ENCODE assay signal across 7 mouse cellular contexts in genomic region chr16:92695981-92696380, GRCm38 (mm10).
DNase-seq lines count a peak whose midpoint lies in the region; ATAC-seq and TF ChIP-seq lines count a peak whose summit lies in the region.

No protein-coding gene starts in this region.

- H3K9ac ChIP-seq in lung, embryonic 15.5 days = peak overlapping the region; percentile 54
- no peak overlapping the region for H3K9ac ChIP-seq in hindbrain, postnatal 0 days (replicated peaks; ENCODE audit: low read length)
- H3K9ac ChIP-seq in neural tube, embryonic 13.5 days = peak overlapping the region; percentile 61; the same call in 1 of the 2 replicates

- no peak for ATAC-seq in lung, embryonic 15.5 days (ENCODE audit: borderline replicate concordance, extremely low read depth, low FRiP score, low TSS enrichment)
- no peak for ATAC-seq in hindbrain, postnatal 0 days
- no peak for ATAC-seq in neural tube, embryonic 13.5 days (ENCODE audit: low read depth)
- ATAC-seq in granulocyte monocyte progenitor cell, adult 5-6 weeks (replicated peaks; ENCODE audit: poor library complexity, severe bottlenecking) = no peak

- H3K27me3 ChIP-seq in lung, embryonic 15.5 days = peaks cover 39% of the 10 kb centered on the region
- peaks cover 88% of the 10 kb centered on the region for H3K27me3 ChIP-seq in hindbrain, postnatal 0 days (ENCODE audit: insufficient read depth, low read length)
- peaks cover 98% of the 10 kb centered on the region for H3K27me3 ChIP-seq in neural tube, embryonic 13.5 days

- TF ChIP-seq POLR2A in embryonic fibroblast, embryonic 13.5 days (IDR thresholded peaks at IDR 0.05; ENCODE audit: low read depth, low read length) = peak; percentile 22; the same call in 1 of the 2 replicates

- H3K9me3 ChIP-seq in lung, embryonic 15.5 days = no peaks in the 10 kb centered on the region
- H3K9me3 ChIP-seq in hindbrain, postnatal 0 days (ENCODE audit: low read length) = no peaks in the 10 kb centered on the region
- H3K9me3 ChIP-seq in neural tube, embryonic 13.5 days = no peaks in the 10 kb centered on the region

- no peaks in the 10 kb centered on the region for H3K36me3 ChIP-seq in lung, embryonic 15.5 days
- H3K36me3 ChIP-seq in hindbrain, postnatal 0 days (ENCODE audit: insufficient read depth, low read length) = no peaks in the 10 kb centered on the region
- no peaks in the 10 kb centered on the region for H3K36me3 ChIP-seq in neural tube, embryonic 13.5 days

- no peak for TF ChIP-seq CTCF in embryonic fibroblast, embryonic 13.5 days (IDR thresholded peaks at IDR 0.05; ENCODE audit: borderline replicate concordance, insufficient read depth, low read length)
- no peak for TF ChIP-seq CTCF in hindbrain, postnatal 0 days (IDR thresholded peaks at IDR 0.05; ENCODE audit: low read depth)

- no peak for DNase-seq in lung, postnatal 14 days
- DNase-seq in hindbrain, postnatal 0 days (ENCODE audit: low spot score) = no peak
- DNase-seq in thymus, adult 18-20 months = no peak

- peak overlapping the region; percentile 58 for H3K4me3 ChIP-seq in lung, embryonic 15.5 days
- H3K4me3 ChIP-seq in embryonic fibroblast, embryonic 13.5 days (ENCODE audit: insufficient read depth, low read length) = peak overlapping the region; percentile 60
- peak overlapping the region; percentile 23; the same call in 1 of the 2 replicates for H3K4me3 ChIP-seq in hindbrain, postnatal 0 days (ENCODE audit: low read length)
- peak overlapping the region; percentile 50 for H3K4me3 ChIP-seq in neural tube, embryonic 13.5 days

- H3K4me2 ChIP-seq in lung, embryonic 15.5 days = peak overlapping the region; percentile 88
- H3K4me2 ChIP-seq in hindbrain, postnatal 0 days (ENCODE audit: low read depth, low read length) = 0 out of 2 replicates have a peak overlapping the region, but pooled peaks have one; percentile 31
- H3K4me2 ChIP-seq in neural tube, embryonic 13.5 days = peak overlapping the region; percentile 85

- H3K4me1 ChIP-seq in lung, embryonic 15.5 days = peaks cover 31% of the 10 kb centered on the region
- no peaks in the 10 kb centered on the region; the same call in 1 of the 2 replicates for H3K4me1 ChIP-seq in embryonic fibroblast, embryonic 13.5 days (ENCODE audit: control insufficient read depth, insufficient read depth, low read length)
- peaks cover 14% of the 10 kb centered on the region for H3K4me1 ChIP-seq in hindbrain, postnatal 0 days (ENCODE audit: insufficient read depth, low read length)
- H3K4me1 ChIP-seq in neural tube, embryonic 13.5 days (replicated peaks) = peaks cover 45% of the 10 kb centered on the region

- no peak overlapping the region for H3K27ac ChIP-seq in lung, embryonic 15.5 days
- peak overlapping the region; percentile 74 for H3K27ac ChIP-seq in embryonic fibroblast, embryonic 13.5 days (ENCODE audit: insufficient read depth, low read length)
- no peak overlapping the region for H3K27ac ChIP-seq in hindbrain, postnatal 0 days
- H3K27ac ChIP-seq in neural tube, embryonic 13.5 days (replicated peaks) = no peak overlapping the region

- WGBS in lung, embryonic 15.5 days = 5% methylated on average over 12 of the region's 12 CpGs
- WGBS in hindbrain, postnatal 0 days = 9% methylated on average over 12 of the region's 12 CpGs
- WGBS in neural tube, embryonic 13.5 days = 9% methylated on average over 12 of the region's 12 CpGs

Comparison
In these comparisons a context has a peak if more than half of its experiments do, and no peak if none do; other contexts are left out.
1. H3K4me2 ChIP-seq: peak in every context shown above with its lines; median percentile 88 in lung, embryonic 15.5 days; 85 in neural tube, embryonic 13.5 days; 31 in hindbrain, postnatal 0 days.